Mouse (Mus musculus) spleen, adult 10 weeks (tissue): Measurements from ENCODE around the gene Zfp335. TPM values are rescaled to one million over a fixed set of nuclear protein-coding genes. Genes with fewer than 3 reads are reported as not detected.

ENCODE experiments used
- polyA plus RNA-seq: library from polyadenylated mRNA; stranded (reverse); fragments of 350-450 nt; fragmentation: Illumina TruSeq; extraction: RNeasy Lipid Tissue Mini Kit (QIAGEN cat#74804); gene quantifications from one replicate; pipeline ENCODE4 v1.2.3, GENCODE M21; 2015; ENCODE audit warnings: low replicate concordance; ENCODE audit not compliant: insufficient read depth

Gene Zfp335
- 9.1 TPM for polyA plus RNA-seq

GRCm38 (mm10) chr2:164911086-164912048, at the start of gene Zfp335:
Gene Zfp335 (minus strand): TSS chr2:164911757.

DNA sequence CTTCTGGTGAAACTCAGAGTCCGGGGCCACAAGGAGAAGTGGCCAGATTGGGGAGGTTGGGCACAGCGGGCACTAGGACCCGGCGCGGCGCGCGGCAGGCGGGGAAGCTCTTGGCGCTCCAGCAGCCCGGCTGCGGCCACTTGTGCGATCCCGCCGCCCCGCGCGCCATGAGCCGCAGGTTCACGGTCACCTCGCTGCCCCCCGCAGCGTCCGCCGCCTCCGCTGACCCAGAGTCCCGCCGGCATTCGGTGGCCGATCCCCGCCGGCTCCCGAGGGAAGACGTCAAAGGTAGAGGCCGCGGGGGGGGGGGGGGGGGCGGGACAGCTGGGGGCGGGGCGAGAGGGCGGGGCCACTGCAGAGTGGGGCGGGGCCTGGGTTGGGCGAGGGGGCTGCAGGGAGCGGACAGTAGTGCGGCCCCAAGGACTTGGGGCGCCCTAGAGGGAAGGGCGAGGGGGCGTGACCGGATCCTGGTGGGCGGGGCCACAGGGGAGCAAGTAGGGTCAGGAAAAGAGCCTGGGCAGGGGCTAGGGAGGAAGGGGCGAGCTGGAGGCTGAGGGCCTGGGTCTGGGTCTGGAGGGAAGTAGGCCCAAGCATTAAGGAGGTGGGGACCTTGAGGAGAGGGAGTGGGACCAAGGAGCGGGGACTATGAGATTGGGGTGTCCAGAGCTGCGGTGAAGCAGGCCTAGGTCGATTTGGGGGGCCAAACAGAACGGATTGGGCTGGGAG, 49.3 kb upstream of the Zfp335 start, which contains the start of gene Slc12a5:
Gene Slc12a5 (plus strand): TSS at position 87 of the 726 bp plus-strand sequence.

GRCm38 (mm10) chr2:164940140-164940830, 28.7 kb upstream of the Zfp335 start, which contains the start of gene Mmp9:
Gene Mmp9 (plus strand): TSS chr2:164940780.

DNA sequence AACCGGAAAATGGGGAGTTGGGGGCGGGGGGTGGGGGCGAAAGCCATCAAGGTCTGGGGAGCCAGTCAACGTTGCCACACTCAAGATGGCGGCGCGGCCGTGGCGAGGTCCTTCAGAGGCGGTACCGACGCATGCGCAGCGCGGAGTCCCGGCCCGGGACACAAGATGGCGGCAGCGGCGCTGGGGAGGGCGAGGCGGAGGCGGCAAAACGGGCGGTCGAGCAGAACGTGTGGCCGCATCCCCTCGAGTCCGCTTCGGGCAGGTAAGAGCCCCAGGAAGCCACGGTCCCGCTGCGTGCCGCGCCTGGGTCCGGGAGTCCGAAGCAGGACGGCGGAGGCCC, 32.4 kb downstream of the Zfp335 start, which contains the start of gene Pcif1:
Gene Pcif1 (plus strand): TSS at position 77 of the 340 bp plus-strand sequence.

GRCm38 (mm10) chr2:164857101-164857821, 54.3 kb downstream of the Zfp335 start, which contains the start of gene Pltp:
Gene Pltp (minus strand): TSS chr2:164857711.

Other genes with a start within 250 kb of the Zfp335 start
- gene Wfdc11, start 237.7 kb downstream of the Zfp335 start, polyA plus RNA-seq, result not detected
- gene Wfdc13, start 226.7 kb downstream of the Zfp335 start, polyA plus RNA-seq, result not detected
- gene Spint4, start 213.3 kb downstream of the Zfp335 start, polyA plus RNA-seq, result not detected
- not detected for gene Spint5, start 196.5 kb downstream of the Zfp335 start, polyA plus RNA-seq
- 0.39 TPM for gene Wfdc3, start 165.8 kb downstream of the Zfp335 start, polyA plus RNA-seq
- gene Dnttip1, start 165.8 kb downstream of the Zfp335 start, polyA plus RNA-seq, result 16.4 TPM
- gene Ube2c, start 141.9 kb downstream of the Zfp335 start, polyA plus RNA-seq, result 44.2 TPM
- gene Tnnc2, start 131.8 kb downstream of the Zfp335 start, polyA plus RNA-seq, result not detected
- 5.2 TPM for gene Snx21, start 125.9 kb downstream of the Zfp335 start, polyA plus RNA-seq
- gene Acot8, start 106.9 kb downstream of the Zfp335 start, polyA plus RNA-seq, result 14.0 TPM
- gene Zswim3, start 106.7 kb downstream of the Zfp335 start, polyA plus RNA-seq, result 5.5 TPM
- 4.9 TPM for gene Zswim1, start 89.1 kb downstream of the Zfp335 start, polyA plus RNA-seq
- gene Spata25, start 83.2 kb downstream of the Zfp335 start, polyA plus RNA-seq, result not detected
- gene Ctsa, start 78.9 kb downstream of the Zfp335 start, polyA plus RNA-seq, result 161 TPM
- 0.99 TPM for gene Neurl2, start 78.3 kb downstream of the Zfp335 start, polyA plus RNA-seq
- gene Pltp, start 54.0 kb downstream of the Zfp335 start, polyA plus RNA-seq, result 10.2 TPM
- gene Pcif1, start 32.5 kb downstream of the Zfp335 start, polyA plus RNA-seq, result 21.7 TPM
- gene Mmp9, start 29.0 kb upstream of the Zfp335 start, polyA plus RNA-seq, result 17.7 TPM
- 2.0 TPM for gene Slc12a5, start 49.0 kb upstream of the Zfp335 start, polyA plus RNA-seq
- gene Ncoa5, start 123.1 kb upstream of the Zfp335 start, polyA plus RNA-seq, result 44.6 TPM
- gene Cd40, start 143.9 kb upstream of the Zfp335 start, polyA plus RNA-seq, result 66.8 TPM
- not detected for gene 1700025C18Rik, start 179.0 kb upstream of the Zfp335 start, polyA plus RNA-seq